Mouse (Mus musculus) kidney, adult 9 months (tissue): ENCODE data around the gene Slc15a4.

ENCODE experiments used
- DNase-seq: peaks from one replicate; pipeline ENCODE4 v3.0.0; 2022

The Slc15a4 gene

DNA sequence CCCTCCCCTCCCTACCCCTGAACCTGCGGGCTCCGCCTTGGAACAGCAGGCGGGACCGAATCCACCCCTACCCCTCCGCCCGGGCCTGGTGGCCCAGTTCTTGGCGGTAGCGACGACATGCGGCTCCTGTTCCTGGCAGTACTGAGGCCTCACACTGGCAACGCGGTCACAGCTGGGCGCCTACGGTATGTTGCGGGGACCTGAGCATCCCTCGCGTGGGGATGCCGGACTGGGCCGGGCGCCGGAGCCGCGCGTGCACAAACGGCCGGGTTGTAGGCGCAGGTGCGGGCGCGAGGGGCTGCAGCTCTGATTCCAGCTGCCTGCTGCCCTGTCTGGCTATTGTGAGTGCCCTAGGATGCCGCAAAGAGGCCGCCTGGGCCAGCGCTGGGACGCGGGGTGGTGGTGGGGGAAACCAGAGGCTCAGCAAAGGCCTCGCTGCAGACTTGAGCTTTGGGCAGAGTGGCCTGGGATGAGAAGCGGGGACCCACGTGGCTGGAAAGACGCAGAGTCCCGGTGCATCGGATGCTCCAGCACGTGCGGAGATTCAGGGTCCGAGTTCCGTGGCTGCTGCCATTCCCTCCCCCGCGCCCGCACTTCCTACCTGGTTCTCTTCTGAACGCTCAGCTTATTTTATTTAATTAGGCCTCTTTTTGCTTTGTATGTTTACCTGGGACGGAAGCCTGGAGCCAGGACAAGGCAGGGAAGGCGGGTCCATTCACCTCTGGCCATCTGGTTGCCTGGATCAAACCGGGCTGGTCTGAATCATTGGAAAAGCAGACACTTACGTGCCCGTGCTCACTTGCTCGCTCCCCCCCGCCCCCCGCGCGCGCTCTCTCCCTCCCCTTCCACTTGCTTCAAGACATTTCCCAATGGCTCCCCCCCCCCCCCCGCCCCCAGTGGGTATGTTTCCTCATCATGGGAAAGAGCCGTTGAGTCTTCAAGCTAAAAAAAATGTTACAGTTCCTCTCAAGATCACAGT is at the start of gene Slc15a4, which contains the start of gene Glt1d1:
Slc15a4 (minus strand) TSS at position 731 of the 979 bp plus-strand sequence.
Glt1d1 (plus strand) TSS at position 96 of the 979 bp plus-strand sequence.
- DNase-seq = peak; percentile 57

DNA sequence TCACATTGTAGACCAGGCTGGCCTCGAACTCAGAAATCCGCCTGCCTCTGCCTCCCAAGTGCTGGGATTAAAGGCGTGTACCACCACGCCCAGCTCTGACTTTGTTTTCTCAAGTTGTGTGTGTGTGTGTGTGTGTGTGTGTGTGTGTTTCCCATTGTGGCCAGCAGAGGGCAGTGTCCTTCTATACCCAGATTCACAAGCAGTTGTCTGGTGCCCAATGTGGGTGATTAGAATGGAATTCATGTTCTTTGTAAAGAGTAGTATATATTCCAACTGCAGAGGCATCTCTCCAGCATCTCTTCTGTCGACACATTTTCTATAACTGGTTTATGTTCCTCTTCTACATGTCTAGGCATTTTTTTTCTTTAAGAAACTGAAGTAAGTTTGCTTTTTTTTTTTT is 45.8 kb upstream of the Slc15a4 start:
- DNase-seq = no peak

DNA sequence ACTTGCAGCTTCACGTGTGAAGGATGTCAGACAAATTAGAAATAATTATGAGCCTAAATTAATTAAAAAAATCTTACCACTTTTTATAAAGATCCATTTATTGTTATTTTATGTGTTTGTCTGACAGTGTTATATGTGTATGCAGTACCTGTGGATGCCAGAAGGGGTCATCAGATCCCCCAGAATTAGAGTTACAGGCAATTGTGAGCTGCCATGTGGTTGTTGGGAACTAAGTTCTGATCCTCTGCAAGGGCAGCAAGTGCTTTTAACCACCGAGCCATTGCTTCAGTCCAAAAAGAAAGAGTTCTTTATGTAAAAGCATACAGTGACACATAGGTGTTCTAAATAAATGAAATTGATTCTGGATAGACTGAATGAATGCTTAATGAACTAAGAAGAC is 44.9 kb upstream of the Slc15a4 start:
- DNase-seq = no peak

DNA sequence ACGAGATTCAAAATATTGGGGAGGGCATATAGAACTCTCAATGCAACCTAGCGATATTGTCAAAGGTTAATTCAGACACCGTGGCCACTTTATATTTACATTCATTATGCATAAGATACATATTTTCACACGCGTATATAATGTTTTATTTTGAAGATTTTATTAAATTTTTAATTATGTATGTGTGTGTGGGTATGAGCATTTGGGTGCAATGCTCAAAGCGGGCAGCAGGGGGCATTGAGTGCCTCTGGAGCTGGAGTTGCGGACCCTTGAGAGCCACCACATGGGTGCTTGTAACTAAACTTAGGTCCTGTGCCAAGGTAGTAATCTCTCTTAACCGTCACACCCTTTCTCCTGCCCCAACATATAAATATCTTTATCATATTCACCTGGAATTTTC is 41.2 kb upstream of the Slc15a4 start:
- no peak for DNase-seq

DNA sequence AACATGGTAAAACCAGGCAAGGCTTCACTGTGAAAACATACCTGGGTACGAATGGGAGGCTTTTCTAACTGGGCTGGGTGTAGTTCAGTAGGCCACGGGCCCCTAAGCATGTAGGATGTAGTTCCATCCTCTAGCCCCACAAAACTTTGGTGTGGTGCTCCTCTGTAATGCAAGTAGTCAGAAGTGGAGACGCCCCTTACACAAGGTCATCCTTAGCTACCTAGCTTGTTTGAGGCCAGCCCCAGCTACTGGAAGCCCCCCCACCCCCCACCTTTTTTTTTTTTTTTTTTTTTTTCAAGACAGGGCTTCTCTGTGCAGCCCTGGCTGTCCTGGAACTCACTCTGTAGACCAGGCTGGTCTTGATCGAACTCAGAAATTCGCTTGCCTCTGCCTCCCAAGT is 28.3 kb upstream of the Slc15a4 start:
- no peak for DNase-seq

DNA sequence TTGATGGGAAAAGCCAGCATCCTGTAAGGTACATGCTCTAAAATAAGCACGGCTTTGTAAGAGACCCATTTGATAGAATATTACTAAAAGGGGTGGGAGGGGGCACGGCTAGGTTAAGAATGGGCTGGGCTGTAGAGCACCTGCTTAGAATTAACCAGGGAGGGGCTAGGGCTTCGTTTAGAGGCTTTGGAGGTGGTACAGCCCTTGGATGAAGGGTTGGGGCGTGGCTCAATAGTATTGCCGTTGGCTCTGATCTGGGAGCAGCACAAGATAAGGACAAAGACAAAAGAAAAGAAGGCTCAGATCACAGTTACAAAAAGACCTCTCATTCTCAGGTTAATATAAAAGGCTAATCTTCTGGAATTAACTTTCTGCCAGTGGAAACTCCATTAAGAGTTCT is 27.6 kb upstream of the Slc15a4 start:
- no peak for DNase-seq

DNA sequence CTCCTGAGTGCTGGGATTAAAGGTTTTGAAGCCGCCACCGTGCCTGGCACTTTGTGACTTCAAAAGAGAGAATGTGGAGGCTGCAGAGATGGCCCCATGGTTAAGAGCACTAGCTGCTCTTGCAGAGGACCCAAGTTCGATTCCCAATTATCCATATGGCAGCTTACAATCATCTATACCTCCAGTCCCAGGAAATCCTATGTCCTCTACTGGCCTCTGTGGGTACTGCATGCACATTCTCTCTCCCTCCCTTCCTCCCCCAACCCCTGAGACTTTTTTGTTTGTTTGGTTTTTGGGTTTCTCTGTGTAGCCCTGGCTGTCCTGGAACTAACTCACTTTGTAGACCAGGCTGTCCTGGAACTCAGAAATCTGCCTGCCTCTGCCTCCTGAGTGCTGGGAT is 26.6 kb upstream of the Slc15a4 start:
- DNase-seq = no peak

DNA sequence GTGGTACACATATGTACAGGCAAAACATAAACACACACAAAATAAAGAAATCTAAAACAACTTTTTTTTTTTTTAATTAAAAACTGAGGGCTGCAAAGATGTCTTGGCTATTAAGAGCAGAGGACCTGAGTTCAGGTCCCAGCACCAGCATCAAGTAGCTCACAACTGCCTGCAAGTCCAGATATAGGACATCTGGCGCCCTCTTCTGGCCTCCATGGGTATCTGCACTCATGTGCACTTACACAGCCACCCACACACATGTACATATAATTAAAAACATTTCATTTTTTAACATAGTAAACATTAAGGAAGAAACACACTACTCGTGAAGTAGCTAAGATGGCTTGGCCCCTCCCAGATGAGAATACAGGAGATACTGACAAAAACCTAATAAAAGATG is 25.6 kb upstream of the Slc15a4 start:
- DNase-seq = no peak

DNA sequence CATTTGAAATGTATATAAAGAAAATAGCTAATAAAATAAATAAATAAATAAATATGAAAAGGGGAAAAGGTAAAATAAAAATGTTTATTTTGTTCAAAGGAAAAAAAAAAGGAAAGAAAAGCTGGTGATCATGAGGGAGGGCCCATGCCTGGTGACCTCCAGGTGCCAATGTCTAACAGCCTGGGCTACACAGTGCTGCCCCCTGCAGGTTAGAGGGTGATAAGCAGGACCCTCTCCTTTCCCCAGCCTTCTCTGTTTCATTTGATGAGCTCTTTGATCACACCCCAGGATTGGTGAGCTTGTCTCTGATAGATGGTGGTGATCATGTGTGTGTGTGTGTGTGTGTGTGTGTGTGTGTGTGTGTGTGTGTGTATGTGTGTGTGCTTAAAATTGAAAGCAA is 16.4 kb upstream of the Slc15a4 start:
- peak; percentile 55 for DNase-seq

DNA sequence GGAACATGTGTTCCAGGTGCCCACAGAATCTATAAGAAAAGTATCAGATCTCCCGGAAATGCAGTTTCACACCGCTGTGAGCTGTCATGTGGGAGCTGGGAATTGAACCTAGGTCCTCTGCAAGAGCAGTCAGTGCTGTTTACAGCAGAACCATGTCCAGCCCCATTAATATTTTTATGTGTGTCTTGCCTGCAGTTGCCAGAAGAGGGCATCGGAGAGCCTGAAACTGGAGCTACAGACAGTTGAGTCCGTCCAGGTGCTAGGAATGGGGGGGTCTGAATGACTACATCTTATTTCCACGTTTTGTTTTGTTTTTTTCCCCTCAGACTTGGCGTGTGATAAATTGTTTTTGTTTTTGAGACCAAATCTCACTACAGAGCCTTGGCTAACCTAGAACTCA is 15.3 kb upstream of the Slc15a4 start:
- peak; percentile 54 for DNase-seq

DNA sequence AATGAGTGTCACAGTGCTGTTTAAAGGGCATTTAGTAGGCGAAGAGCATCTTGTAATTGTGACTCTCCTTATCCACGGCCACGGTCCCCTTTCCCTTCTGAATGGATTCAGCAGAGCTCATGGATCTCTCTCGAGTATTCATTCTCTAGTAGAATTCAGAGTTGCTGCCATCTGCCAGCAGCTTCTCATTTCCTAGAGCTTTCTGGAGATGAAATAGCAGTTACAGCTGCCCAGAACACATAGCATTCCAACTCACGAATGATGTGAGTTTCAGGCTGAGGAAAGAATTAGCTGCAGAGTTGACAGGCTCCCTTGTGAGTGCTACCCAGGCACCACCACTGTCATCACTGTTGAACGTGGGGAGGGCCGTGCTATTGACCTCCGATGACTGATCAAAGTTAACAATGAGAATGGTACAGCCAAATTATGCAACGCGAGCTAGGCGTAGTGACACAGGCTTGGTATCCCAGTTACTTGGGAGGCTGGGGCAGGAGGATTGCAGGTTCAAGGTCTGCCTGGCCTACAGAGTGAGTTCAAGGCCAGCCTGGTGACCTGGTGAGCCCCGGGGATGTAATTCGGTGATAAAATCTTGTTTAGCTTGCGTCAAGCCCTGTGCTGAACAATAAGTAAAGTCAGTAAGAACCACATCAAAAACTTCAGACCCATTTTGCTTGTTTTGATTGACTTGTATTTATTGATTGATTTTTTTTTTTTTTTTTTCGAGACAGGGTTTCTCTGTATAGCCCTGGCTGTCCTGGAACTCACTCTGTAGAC is 8.7 kb upstream of the Slc15a4 start:
- DNase-seq = no peak

DNA sequence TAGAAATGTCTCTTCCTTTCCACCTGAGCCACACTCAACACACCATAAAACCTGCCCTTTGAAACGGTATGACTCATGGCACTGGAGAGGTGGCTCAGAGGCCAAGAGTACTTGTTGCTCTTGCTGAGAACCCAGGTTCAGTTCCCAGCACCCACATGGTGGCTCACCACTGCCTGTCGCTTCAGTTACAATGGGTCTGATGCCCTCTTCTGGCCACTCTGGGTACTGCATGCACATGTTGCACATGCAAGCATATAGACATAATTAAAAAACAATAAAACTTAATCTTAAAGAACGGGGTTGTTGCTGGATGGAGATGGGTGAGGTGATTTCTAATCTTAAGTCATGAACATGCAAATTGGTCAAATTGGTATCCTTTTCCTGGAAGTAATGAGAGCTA is 7.7 kb upstream of the Slc15a4 start:
- no peak for DNase-seq

DNA sequence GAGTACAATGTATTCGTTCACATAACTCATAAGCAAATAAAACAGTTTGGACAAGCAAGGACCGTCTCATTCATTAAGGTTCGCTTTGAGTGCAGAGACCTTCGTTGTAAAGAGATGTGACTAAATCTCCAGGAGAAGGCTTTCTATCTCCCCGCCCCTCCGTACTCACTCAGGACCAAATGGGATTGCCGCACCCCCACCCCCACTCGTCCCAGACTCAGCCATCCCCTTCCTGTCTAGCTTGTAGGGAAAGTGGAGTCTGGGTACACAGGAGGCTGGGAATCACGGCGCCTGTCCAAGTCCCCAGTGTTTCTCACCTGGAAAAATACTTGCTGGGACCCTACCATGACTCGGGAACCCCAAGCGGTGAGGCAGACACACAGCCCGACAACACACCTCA is 6.9 kb upstream of the Slc15a4 start:
- DNase-seq = no peak

DNA sequence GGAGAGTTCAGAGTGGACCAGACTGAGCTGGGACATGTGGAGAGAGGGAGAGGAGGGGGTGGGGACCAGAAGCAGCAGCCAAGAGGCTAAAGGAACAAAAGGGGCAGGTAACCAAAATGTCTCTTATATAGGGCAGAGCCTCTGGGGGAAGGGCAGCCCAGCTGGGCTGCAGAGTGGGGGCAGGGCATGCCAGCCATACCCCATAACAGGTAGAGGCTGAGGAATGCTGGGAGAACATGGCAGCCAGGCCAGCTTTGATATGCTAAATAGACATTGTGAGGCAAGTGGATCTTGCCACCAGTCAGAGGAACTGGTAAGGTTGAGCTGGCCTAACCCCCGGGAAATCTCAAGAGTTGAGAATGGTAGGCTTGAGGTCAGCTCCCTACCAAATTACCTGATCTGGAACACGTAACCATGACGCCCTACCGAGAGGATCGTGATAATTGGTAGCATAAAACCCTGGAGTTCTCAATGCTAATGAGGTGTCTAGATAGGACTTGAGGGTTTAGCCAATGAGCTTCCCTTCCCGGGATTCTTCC is 6.4 kb upstream of the Slc15a4 start:
- no peak for DNase-seq

DNA sequence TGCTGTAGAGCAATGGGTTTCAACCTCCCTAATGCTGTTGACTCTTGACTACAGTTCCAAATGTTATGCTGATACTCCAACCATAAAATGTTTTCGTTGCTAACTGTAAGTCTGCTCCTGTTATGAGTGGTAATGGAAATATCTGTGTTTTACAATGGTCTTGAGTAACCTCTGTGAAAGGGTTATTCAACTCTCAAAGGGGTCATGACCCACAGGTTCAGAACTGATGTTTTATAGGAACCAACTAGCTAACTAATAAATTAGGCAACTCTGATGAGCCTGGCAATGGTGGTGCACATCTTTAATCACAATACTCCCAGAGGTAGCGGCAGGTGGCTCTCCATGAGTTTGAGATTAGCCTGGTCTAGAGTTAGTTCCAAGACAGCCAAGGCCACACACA is 5.5 kb upstream of the Slc15a4 start:
- no peak for DNase-seq

DNA sequence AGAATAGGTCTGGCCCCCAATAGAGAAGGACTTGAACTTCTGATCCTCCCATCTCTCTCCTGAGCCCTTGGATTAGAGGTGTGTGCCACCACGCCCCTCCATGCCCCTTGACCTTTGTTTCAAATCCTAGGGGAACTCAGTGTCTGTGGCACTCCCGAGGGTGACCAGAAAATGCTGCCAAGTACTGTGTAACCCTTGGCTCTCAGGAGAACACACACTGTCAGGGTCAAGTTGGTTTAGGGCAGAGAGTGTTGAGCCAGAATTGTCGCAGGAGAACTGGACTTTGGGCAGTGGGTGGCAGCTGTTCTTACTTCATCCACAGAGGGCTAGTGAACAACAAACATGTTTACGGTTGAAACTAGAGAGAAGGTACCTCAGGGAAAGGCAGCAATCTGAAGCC is 4.9 kb upstream of the Slc15a4 start:
- peak; percentile 88 for DNase-seq

DNA sequence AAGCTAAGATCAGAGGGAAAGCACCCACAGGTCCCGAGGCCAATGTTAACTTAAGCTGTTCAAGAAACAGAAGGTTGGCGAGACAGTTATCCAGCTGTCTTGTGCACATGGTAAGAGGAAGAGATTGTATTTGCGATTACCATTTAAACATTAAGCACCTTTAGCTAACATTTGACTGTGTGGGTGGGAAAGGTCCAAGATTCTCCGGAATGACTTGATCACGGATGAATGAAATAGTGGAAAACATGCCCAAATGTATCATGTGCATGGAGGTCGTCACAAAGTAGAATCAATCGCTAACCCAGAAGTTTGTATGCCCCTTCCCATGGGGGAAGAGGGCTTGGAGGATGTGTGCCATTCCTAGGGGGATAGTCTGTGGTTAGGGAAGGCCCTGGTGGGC is 969 bp upstream of the Slc15a4 start:
- DNase-seq = peak; percentile 79

DNA sequence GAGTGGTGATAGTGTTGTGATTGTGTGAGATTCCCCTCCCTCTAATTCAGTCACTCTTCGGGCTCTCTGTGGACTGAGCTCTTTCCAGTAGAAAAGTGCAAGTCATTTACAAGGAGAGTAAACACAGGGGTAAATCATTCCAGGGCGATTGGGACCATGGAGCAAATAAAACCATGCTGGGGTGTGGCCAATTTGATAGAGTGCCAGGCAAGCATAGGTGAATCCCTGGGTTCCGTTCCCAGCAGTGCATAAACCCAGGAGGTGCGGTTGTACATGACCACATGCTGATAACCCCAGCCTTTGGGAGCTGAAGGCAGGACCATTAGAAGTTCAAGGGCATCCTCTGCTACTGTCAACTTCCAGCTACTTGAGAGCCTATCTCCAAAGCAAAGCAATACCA is 491 bp upstream of the Slc15a4 start:
- DNase-seq = peak; percentile 79

DNA sequence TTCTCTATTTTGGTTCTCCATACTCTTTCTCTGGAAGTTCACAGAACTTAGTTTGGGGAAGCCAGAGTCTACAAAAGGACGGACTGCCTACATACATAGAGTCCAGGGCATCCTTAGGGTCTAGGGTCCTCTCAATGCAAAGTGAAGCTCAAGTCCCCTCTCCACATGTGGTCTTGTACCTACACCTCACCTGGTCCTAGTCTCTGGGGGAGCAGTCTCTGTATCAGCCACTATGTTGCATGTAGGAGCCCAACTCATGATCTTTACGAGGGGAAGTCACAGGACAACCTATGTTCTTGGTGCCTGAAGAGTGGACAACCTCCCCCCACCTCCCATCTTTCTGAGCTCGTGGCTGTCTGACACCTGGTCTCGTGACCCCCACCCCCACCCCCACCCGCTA is 1.0 kb downstream of the Slc15a4 start:
- no peak for DNase-seq

DNA sequence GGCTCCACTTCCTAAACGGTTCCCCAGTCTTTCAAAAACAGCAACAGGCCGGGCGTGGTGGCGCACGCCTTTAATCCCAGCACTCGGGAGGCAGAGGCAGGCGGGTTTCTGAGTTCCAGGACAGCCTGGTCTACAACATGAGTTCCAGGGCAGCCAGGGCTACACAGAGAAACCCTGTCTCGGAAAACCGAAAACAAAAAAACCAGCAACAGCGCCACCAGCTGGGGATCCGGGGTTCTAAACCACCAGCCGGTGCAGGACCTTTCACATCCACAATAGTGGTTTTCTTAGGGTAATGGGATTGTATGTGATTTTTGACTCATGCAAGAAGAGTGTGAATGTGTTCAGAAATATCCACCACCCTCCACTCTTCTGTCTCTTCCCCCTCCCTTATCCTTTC is 5.5 kb downstream of the Slc15a4 start:
- DNase-seq = no peak

DNA sequence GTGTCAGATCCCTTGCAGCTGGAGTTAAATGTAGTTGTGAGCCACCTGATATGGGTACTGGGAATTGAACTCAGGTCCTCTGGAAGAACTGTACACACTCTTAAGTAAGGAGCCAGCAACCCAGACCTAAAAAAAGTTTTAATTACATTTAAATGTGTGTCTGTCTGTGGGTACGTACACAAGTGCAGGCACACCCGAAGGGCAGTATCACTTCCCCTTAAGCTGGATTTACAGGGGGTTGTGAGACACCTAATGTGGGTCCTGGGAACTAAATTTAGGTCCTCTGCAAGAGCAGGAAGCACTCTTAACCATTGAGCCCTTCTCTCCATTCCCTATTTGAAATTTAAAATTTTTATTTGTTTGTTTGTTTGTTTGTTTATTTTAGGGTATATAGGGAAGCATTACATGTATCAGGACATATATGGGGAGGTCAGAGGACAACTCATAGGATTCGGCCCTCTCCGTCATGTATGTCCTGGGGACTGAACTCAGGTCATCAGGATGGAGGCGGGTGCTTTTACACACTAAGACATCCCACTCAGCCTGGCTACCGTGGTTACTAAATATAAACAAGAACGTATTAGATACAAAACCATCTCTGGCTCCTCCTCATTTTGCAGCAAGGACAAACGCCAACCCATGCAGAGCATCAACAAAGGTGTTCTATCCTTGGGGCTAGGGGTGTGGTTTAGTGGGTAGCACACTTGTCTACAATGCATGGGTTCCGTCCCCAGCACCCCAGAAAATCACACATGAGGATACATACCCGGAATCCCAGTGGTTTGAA is 8.1 kb downstream of the Slc15a4 start:
- no peak for DNase-seq

DNA sequence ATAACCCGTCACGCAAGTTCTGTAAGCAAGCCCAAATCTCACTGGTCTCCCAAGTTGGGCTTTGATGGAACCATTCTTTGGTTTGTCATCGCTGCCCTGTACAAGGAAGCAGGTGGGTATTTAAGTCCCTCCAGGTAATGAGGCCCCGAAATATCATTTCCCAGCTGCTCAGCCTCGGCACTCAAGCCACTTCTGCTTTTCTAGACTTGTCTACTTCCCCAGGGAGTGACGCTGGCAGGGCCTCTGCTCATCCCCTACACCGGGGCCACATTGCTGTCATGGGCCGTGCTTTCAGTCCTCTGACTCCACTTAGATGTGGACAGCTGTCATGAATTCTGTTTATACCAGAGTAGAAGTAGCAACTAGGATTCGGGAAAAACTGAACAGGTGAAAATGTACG is 11.6 kb downstream of the Slc15a4 start:
- no peak for DNase-seq

DNA sequence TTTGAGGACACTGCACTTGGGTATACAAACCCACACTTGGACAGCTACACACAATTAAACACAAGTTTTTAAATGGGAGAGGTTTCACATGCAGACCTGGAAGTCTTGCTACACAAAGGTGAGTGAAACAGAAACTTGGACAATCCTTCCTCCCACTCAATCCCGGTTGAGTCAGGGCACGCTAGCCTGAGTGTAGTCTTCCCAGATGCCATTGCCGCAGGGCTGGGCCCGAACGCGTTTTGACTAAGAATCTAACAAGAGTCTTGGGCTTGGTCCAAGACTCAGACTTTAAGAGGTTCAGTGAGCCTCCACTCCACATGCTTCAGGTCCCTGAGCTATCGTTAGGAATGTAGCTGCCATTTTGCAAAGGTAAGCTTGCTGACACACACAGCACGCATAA is 12.3 kb downstream of the Slc15a4 start:
- DNase-seq = no peak
